Mouse (Mus musculus) kidney, embryonic 15.5 days (tissue): ENCODE measurements at regions not wholly inside any gene's neighbourhood (a gene's known extent, or its start where the extent isn't known, plus 50 kb on each side); places are given as distances from the start of the nearest gene placed in this dataset.
A peak's percentile ranks its signal among the peaks of the same experiment; 100 is the strongest.

ENCODE experiments used
- ATAC-seq: fragments of 200-750 bp; cut with Nextera tagmentation; replicated peaks from 2 replicates; pipeline ENCODE4 v1.8.0; 2017; ENCODE audit warnings: moderate TSS enrichment; ENCODE audit not compliant: low FRiP score
- H3K27ac ChIP-seq: fragments of 300-500 bp; sonication (generic); 2 replicates; pipeline ENCODE4 v1.5.1; 2015; ENCODE audit warnings: mild to moderate bottlenecking, inconsistent platforms
- H3K27me3 ChIP-seq: fragments of 300-500 bp; sonication (generic); 2 replicates; pipeline ENCODE4 v1.6.1; 2015; ENCODE audit warnings: inconsistent platforms
- H3K36me3 ChIP-seq: fragments of 300-500 bp; sonication (generic); 2 replicates; pipeline ENCODE4 v1.6.1; 2015; ENCODE audit warnings: inconsistent platforms
- H3K4me1 ChIP-seq: fragments of 300-500 bp; sonication (generic); 2 replicates; pipeline ENCODE4 v1.6.1; 2015; ENCODE audit warnings: inconsistent platforms
- H3K4me2 ChIP-seq: fragments of 300-500 bp; sonication (generic); 2 replicates; pipeline ENCODE4 v1.6.1; 2015; ENCODE audit warnings: moderate library complexity, mild to moderate bottlenecking, inconsistent platforms
- H3K4me3 ChIP-seq: fragments of 300-500 bp; sonication (generic); replicated peaks from 2 replicates; pipeline ENCODE4 v1.5.1; 2015; ENCODE audit warnings: mild to moderate bottlenecking, inconsistent platforms
- H3K9ac ChIP-seq: fragments of 300-500 bp; sonication (generic); 2 replicates; pipeline ENCODE4 v1.6.1; 2015; ENCODE audit warnings: mild to moderate bottlenecking, inconsistent platforms
- H3K9me3 ChIP-seq: fragments of 300-500 bp; sonication (generic); replicated peaks from 2 replicates; pipeline ENCODE4 v1.6.1; 2016; ENCODE audit warnings: inconsistent platforms
- WGBS: fragments of 180-500 bp; shearing (Covaris S2); methylation state at CpG from one replicate; pipeline ENCODE4 v1.1.7; 2015; ENCODE audit warnings: mixed read lengths; 5-methylcytosine and 5-hydroxymethylcytosine counted together

DNA sequence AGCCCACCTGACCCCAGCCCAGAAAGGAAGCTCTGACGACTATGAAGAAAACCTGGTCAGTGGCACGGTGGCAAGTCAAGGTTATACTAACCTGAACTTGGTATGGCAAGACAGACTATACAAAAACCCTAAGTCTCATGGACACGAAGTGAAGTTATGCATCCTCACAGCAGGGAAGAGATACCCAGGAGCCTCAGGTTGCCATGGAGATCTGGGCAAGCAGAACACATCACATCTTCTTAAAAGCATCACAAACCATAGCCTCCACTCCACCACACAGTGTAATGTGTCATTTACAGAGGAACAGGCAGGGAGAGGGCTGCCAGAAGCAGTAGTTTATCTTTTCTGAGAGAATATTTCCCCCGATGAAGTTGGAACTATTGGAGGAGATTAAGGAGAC lies 146.5 kb downstream of the Slc39a8 start:
- ATAC-seq, result no peak

DNA sequence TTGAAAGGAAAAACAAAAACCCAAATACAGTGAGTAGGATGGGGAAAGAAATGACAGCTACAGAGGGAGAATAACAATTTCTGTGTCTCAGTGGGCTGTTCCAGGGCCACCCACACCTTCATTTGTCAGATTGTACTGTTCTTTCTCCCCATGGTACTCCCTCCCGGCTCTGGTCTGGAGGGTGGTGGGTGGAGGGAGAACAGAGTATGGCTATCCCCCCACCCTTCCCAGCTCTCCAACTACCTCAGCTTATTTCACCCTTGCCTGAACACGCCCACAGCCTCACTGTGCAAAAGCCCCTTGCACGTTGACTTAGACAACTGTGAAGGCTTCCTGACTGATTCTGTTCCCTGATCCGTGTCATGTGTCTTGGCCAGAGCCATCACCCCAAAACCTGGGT lies 147.3 kb downstream of the Slc39a8 start:
- peaks cover 12% of the 10 kb centered on the region; the same call in 1 of the 2 replicates for H3K4me1 ChIP-seq
- no peak overlapping the region for H3K4me2 ChIP-seq
- no peaks in the 10 kb centered on the region for H3K36me3 ChIP-seq
- ATAC-seq, result peak; percentile 64
- no peak overlapping the region for H3K9ac ChIP-seq
- no peak overlapping the region for H3K27ac ChIP-seq
- WGBS, result 48% methylated on average over 4 of the region's 4 CpGs
- no peaks in the 10 kb centered on the region for H3K9me3 ChIP-seq
- no peak overlapping the region for H3K4me3 ChIP-seq
- H3K27me3 ChIP-seq, result no peaks in the 10 kb centered on the region

More for the DNA sequence above, 146.5 kb downstream of the Slc39a8 start:
- no peak overlapping the region for H3K27ac ChIP-seq
- no peaks in the 10 kb centered on the region for H3K27me3 ChIP-seq
- H3K36me3 ChIP-seq, result no peaks in the 10 kb centered on the region
- no peak overlapping the region for H3K9ac ChIP-seq
- H3K4me2 ChIP-seq, result no peak overlapping the region
- H3K4me1 ChIP-seq, result peaks cover 12% of the 10 kb centered on the region; the same call in 1 of the 2 replicates
- H3K4me3 ChIP-seq, result no peak overlapping the region
- no peaks in the 10 kb centered on the region for H3K9me3 ChIP-seq
- 59% methylated on average over 4 of the region's 4 CpGs for WGBS

DNA sequence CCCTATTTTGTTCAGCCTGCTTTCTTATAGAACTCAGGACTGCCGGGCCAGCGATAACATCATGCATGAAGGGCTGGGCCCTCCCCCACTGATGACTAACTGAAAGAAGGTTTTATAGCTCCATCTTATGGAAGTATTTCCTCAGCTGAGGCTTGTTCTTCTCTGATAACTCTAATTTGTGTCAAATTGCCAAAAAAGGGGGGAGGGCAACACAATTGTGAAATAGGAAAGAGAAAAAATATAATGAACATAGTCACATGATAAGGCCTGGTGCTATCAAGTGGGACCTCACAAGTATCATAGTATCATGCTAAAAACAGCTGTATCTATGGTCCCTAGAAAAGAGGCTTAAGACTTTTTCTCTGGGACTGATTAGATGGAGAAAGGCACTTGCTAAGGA lies 148.2 kb downstream of the Slc39a8 start:
- Histone ChIP-seq H3K27me3 (no peaks in the 10 kb centered on the region), H3K27ac (no peak overlapping the region), H3K4me1 (peaks cover 12% of the 10 kb centered on the region; the same call in 1 of the 2 replicates), H3K4me3 (no peak overlapping the region), H3K9me3 (no peaks in the 10 kb centered on the region), H3K9ac (no peak overlapping the region), H3K36me3 (no peaks in the 10 kb centered on the region), H3K4me2 (no peak overlapping the region)
- no peak; the same call in 1 of the 2 replicates for ATAC-seq
- 36% methylated on average over 2 of the region's 2 CpGs for WGBS

DNA sequence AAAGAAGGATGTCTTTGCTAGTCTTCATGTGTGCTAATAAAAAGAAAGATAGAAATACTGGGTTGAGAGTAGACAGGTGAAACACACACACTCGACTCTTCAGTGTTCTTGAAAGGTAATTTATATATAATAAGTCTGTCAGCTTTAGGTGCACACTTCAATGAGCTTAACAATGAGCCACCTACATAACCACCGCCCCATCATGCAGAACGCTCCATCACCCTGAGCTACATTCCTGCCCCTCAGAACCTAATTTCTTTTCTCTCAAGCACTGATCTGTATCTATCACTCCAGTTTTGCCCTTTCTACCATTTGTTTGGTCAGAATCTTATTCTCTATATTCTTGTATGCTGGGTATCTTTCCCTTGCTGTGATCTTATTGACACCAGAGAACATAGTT lies 148.8 kb downstream of the Slc39a8 start:
- H3K9ac ChIP-seq, result no peak overlapping the region
- H3K9me3 ChIP-seq, result no peaks in the 10 kb centered on the region
- 51% methylated on average over 3 of the region's 3 CpGs for WGBS
- peaks cover 12% of the 10 kb centered on the region; the same call in 1 of the 2 replicates for H3K4me1 ChIP-seq
- H3K36me3 ChIP-seq, result no peaks in the 10 kb centered on the region
- no peak overlapping the region for H3K4me3 ChIP-seq
- H3K4me2 ChIP-seq, result no peak overlapping the region
- H3K27ac ChIP-seq, result no peak overlapping the region
- peak; percentile 70 for ATAC-seq
- no peaks in the 10 kb centered on the region for H3K27me3 ChIP-seq

DNA sequence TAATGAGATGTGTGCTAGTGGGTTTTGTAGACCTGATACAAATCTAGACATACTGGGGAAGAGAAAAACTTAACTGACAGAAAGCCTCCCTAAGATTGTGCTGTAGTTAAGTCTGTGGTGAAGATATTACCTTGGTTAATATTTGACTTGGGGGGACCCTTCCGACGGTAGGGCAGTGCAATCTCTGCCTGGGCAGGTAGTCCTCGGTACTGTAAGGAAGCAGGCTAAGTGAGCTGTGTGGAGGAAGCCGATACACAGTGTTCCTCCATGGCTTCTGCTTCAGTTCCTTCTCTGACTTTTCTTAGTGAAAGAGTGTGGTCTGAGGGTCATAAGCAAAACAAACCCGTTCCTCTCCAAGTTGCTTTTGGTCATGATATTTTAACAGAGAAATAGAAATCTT lies 149.7 kb downstream of the Slc39a8 start:
- Histone ChIP-seq H3K4me1 (peaks cover 12% of the 10 kb centered on the region; the same call in 1 of the 2 replicates), H3K9me3 (no peaks in the 10 kb centered on the region), H3K36me3 (no peaks in the 10 kb centered on the region), H3K27me3 (no peaks in the 10 kb centered on the region), H3K4me2 (no peak overlapping the region), H3K9ac (no peak overlapping the region), H3K27ac (0 out of 2 replicates have a peak overlapping the region, but pooled peaks have one; percentile 13), H3K4me3 (no peak overlapping the region)
- 0 out of 2 replicates have a peak, but pooled peaks have one; percentile 66 for ATAC-seq
- 66% methylated on average over 5 of the region's 5 CpGs for WGBS

DNA sequence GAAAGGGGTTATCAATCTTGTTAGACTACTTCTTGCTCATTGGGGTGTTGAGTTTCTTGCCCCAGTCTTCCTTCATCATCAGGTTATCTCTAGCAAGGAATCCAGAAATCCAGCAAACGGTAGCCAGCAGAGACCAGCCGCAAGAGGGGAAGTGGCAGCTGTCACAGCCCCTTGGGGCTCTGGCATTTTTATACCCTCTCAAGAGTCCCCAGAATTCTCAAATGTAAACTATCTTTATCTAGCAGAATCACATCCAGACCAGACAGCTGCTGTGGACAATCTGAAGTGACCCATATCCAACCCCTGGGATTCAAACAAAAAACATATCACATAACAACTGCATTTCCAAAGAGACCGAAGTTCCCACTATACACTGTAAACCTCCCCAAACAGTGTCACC lies 162.1 kb downstream of the Slc39a8 start:
- Histone ChIP-seq H3K4me2 (no peak overlapping the region), H3K27me3 (no peaks in the 10 kb centered on the region), H3K9ac (no peak overlapping the region), H3K9me3 (no peaks in the 10 kb centered on the region), H3K4me1 (no peaks in the 10 kb centered on the region), H3K27ac (no peak overlapping the region), H3K36me3 (no peaks in the 10 kb centered on the region), H3K4me3 (no peak overlapping the region)
- ATAC-seq, result no peak
- WGBS, result 53% methylated on average over 3 of the region's 3 CpGs

GRCm38 (mm10) chr3:135989281-135989680 lies 164.2 kb downstream of the Slc39a8 start:
- no peaks in the 10 kb centered on the region for H3K27me3 ChIP-seq
- 85% methylated on average over 2 of the region's 2 CpGs for WGBS
- no peak for ATAC-seq

GRCm38 (mm10) chr3:135990338-135990737 lies 165.3 kb downstream of the Slc39a8 start:
- Histone ChIP-seq H3K9me3 (no peaks in the 10 kb centered on the region), H3K4me3 (no peak overlapping the region), H3K9ac (no peak overlapping the region), H3K4me2 (no peak overlapping the region), H3K4me1 (no peaks in the 10 kb centered on the region), H3K36me3 (no peaks in the 10 kb centered on the region), H3K27me3 (no peaks in the 10 kb centered on the region), H3K27ac (no peak overlapping the region)
- ATAC-seq, result no peak
- 82% methylated on average over 3 of the region's 3 CpGs for WGBS

More at GRCm38 (mm10) chr3:135989281-135989680, 164.2 kb downstream of the Slc39a8 start:
- Histone ChIP-seq H3K4me3 (no peak overlapping the region), H3K27ac (no peak overlapping the region), H3K9me3 (no peaks in the 10 kb centered on the region), H3K36me3 (no peaks in the 10 kb centered on the region), H3K4me1 (no peaks in the 10 kb centered on the region), H3K4me2 (no peak overlapping the region), H3K9ac (no peak overlapping the region)

DNA sequence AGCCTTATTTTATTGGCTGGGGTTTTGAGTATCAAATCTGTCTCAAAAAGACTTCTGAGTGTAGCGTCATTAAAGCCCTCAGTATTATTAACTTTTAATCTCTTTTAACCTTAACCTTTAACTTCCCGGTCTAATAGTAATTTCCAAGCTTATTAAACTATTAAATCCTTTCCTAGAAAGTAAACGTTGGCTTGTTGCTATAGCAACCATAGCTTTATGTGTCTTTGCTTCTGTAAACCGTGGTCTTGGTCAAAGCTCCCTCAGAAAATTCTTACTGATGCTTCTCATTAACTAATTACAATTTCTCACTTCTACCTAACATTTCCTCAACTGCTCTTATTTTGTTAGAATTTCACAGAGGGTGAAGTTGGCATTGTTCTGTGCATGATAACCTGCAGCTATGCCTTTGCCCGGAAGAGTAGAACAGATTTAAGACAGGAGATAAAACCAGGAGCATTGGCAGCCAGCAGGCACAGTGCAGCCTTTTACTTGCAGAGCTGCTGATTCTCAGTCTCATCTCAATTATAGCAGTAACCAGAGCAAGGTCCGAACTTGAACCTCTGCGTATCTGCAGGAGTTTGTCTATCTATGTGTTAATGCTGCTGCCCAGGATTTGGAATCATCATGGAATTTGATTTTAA lies 165.9 kb downstream of the Slc39a8 start:
- H3K27ac ChIP-seq, result no peak overlapping the region
- WGBS, result 59% methylated on average over 7 of the region's 7 CpGs
- no peaks in the 10 kb centered on the region for H3K9me3 ChIP-seq
- ATAC-seq, result no peak
- no peak overlapping the region for H3K4me2 ChIP-seq
- H3K9ac ChIP-seq, result no peak overlapping the region
- no peaks in the 10 kb centered on the region for H3K4me1 ChIP-seq
- H3K36me3 ChIP-seq, result no peaks in the 10 kb centered on the region
- no peak overlapping the region for H3K4me3 ChIP-seq
- no peaks in the 10 kb centered on the region for H3K27me3 ChIP-seq

- 83% methylated on average over 1 of the region's 1 CpGs for WGBS
- ATAC-seq, result no peak
Observed at GRCm38 (mm10) chr3:136000592-136001160, 175.6 kb downstream of the Slc39a8 start.

More at GRCm38 (mm10) chr3:136000592-136001160, 175.6 kb downstream of the Slc39a8 start:
- Histone ChIP-seq H3K9me3 (no peaks in the 10 kb centered on the region), H3K27me3 (no peaks in the 10 kb centered on the region), H3K36me3 (no peaks in the 10 kb centered on the region), H3K9ac (no peak overlapping the region), H3K27ac (no peak overlapping the region), H3K4me2 (no peak overlapping the region), H3K4me1 (no peaks in the 10 kb centered on the region), H3K4me3 (no peak overlapping the region)
